Mouse (Mus musculus): ENCODE measurements around the gene Cnot4. TPM values are rescaled to one million over a fixed set of nuclear protein-coding genes. Genes with fewer than 3 reads are reported as not detected.

Gene Cnot4
- total RNA-seq, 2 experiments from 2014 or later, result 31.2 to 32.0 TPM

GRCm38 (mm10) chr6:35134844-35135243 is 1.3 kb upstream of the Cnot4 start:
- no peak for DNase-seq
- Histone ChIP-seq H3K4me3 (peak overlapping the region; percentile 90; the same call in 1 of the 2 replicates), H3K27ac (no peak overlapping the region)
- intact Hi-C loops (cut with DNase I), result no loop called here
- no peak for TF ChIP-seq CTCF (IDR thresholded peaks at IDR 0.05)

GRCm38 (mm10) chr6:35133246-35133578 is 312 bp downstream of the Cnot4 start:
- no peak for TF ChIP-seq CTCF (IDR thresholded peaks at IDR 0.05)
- DNase-seq, result no peak
- Histone ChIP-seq H3K27ac (peak overlapping the region; percentile 90), H3K4me3 (peak overlapping the region; percentile 90)
- intact Hi-C loops (cut with DNase I), result loop anchor here (1.0 kb wide), 1 partner anchor 44 kb away; the partner anchor contains the start of gene Nup205

- DNase-seq, result no peak
- intact Hi-C loops (cut with DNase I), result loop anchor here (1.0 kb wide), 1 partner anchor 44 kb away; the partner anchor contains the start of gene Nup205
- no peak for TF ChIP-seq CTCF (IDR thresholded peaks at IDR 0.05)
These were observed 718 bp downstream of the Cnot4 start for GRCm38 (mm10) chr6:35132806-35133205.

GRCm38 (mm10) chr6:35122488-35122887 is 11.0 kb downstream of the Cnot4 start:
- intact Hi-C loops (cut with DNase I), result no loop called here
- TF ChIP-seq CTCF (IDR thresholded peaks at IDR 0.05), result no peak
- no peak overlapping the region for H3K27ac ChIP-seq
- no peak for DNase-seq
- H3K4me3 ChIP-seq, result no peak overlapping the region

More at GRCm38 (mm10) chr6:35132806-35133205, 718 bp downstream of the Cnot4 start:
- H3K4me3 ChIP-seq, result peak overlapping the region; percentile 90
- H3K27ac ChIP-seq, result peak overlapping the region; percentile 90

- Histone ChIP-seq H3K27ac (no peak overlapping the region), H3K4me3 (no peak overlapping the region)
- no peak for TF ChIP-seq CTCF (IDR thresholded peaks at IDR 0.05)
- DNase-seq, result no peak
- intact Hi-C loops (cut with DNase I), result no loop called here
These were observed 11.6 kb downstream of the Cnot4 start for GRCm38 (mm10) chr6:35121925-35122324.

GRCm38 (mm10) chr6:35102457-35102856 is 31.1 kb downstream of the Cnot4 start:
- Histone ChIP-seq H3K27ac (no peak overlapping the region), H3K4me3 (no peak overlapping the region)
- DNase-seq, result no peak
- intact Hi-C loops (cut with DNase I), result no loop called here
- TF ChIP-seq CTCF (IDR thresholded peaks at IDR 0.05), result peak; percentile 21; the same call in 1 of the 2 replicates

- H3K4me3 ChIP-seq, result no peak overlapping the region
- no peak for TF ChIP-seq CTCF (IDR thresholded peaks at IDR 0.05)
- intact Hi-C loops (cut with DNase I), result no loop called here
- DNase-seq, result peak; percentile 30
- H3K27ac ChIP-seq, result no peak overlapping the region
These were observed 48.6 kb downstream of the Cnot4 start for GRCm38 (mm10) chr6:35084927-35085326.

- no peak for TF ChIP-seq CTCF (IDR thresholded peaks at IDR 0.05)
- no peak overlapping the region for H3K4me3 ChIP-seq
- intact Hi-C loops (cut with DNase I), result no loop called here
- no peak overlapping the region for H3K27ac ChIP-seq
- no peak for DNase-seq
These were observed 58.4 kb downstream of the Cnot4 start for GRCm38 (mm10) chr6:35075148-35075547.

GRCm38 (mm10) chr6:35071261-35071660 is 62.3 kb downstream of the Cnot4 start:
- TF ChIP-seq CTCF (IDR thresholded peaks at IDR 0.05), result no peak
- intact Hi-C loops (cut with DNase I), result no loop called here
- Histone ChIP-seq H3K27ac (no peak overlapping the region), H3K4me3 (no peak overlapping the region)
- DNase-seq, result no peak

- Histone ChIP-seq H3K27ac (no peak overlapping the region), H3K4me3 (no peak overlapping the region)
- intact Hi-C loops (cut with DNase I), result no loop called here
- TF ChIP-seq CTCF (IDR thresholded peaks at IDR 0.05), result peak; percentile 58
- no peak for DNase-seq
These were observed 71.1 kb downstream of the Cnot4 start for GRCm38 (mm10) chr6:35062446-35062845.

- Histone ChIP-seq H3K27ac (no peak overlapping the region), H3K4me3 (no peak overlapping the region)
- DNase-seq, result no peak
- no peak for TF ChIP-seq CTCF (IDR thresholded peaks at IDR 0.05)
- intact Hi-C loops (cut with DNase I), result no loop called here
These were observed 90.4 kb downstream of the Cnot4 start for GRCm38 (mm10) chr6:35043127-35043526.

- no peak for TF ChIP-seq CTCF (IDR thresholded peaks at IDR 0.05)
- no peak overlapping the region for H3K27ac ChIP-seq
- intact Hi-C loops (cut with DNase I), result no loop called here
- no peak for DNase-seq
- no peak overlapping the region for H3K4me3 ChIP-seq
These were observed 100.2 kb downstream of the Cnot4 start for GRCm38 (mm10) chr6:35033341-35033740.

GRCm38 (mm10) chr6:35032704-35033103 is 100.8 kb downstream of the Cnot4 start:
- intact Hi-C loops (cut with DNase I), result no loop called here
- no peak overlapping the region for H3K27ac ChIP-seq
- no peak for DNase-seq
- TF ChIP-seq CTCF (IDR thresholded peaks at IDR 0.05), result no peak
- no peak overlapping the region for H3K4me3 ChIP-seq

GRCm38 (mm10) chr6:35030811-35031210 is 102.7 kb downstream of the Cnot4 start:
- Histone ChIP-seq H3K27ac (no peak overlapping the region), H3K4me3 (no peak overlapping the region)
- no peak for DNase-seq
- intact Hi-C loops (cut with DNase I), result no loop called here
- no peak for TF ChIP-seq CTCF (IDR thresholded peaks at IDR 0.05)
